Mouse (Mus musculus) neural tube, embryonic 10.5 days (tissue): ENCODE results near the gene Exoc3l2.
A peak's percentile ranks its signal among the peaks of the same experiment; 100 is the strongest.

Experiments used
- DNase-seq: peaks from one replicate; pipeline ENCODE4 v3.0.0-alpha.2; 2017; ENCODE audit warnings: low spot score; ENCODE audit errors: extremely low spot score

Exoc3l2 gene

GRCm38 (mm10) chr7:19456628-19457027, 6.5 kb upstream of the Exoc3l2 start:
- no peak for DNase-seq

- peak; percentile 48 for DNase-seq
Measured at GRCm38 (mm10) chr7:19457414-19458071, 5.6 kb upstream of the Exoc3l2 start.

- DNase-seq, result peak; percentile 78
Measured at GRCm38 (mm10) chr7:19458072-19458486, 5.1 kb upstream of the Exoc3l2 start.

- peak; percentile 89 for DNase-seq
Measured at GRCm38 (mm10) chr7:19458591-19459111, 4.5 kb upstream of the Exoc3l2 start, which contains the start of gene Mark4. Gene Mark4, minus strand, starts transcription at chr7:19458821.

GRCm38 (mm10) chr7:19459144-19459870, 3.8 kb upstream of the Exoc3l2 start:
- no peak for DNase-seq

GRCm38 (mm10) chr7:19460500-19460899, 2.6 kb upstream of the Exoc3l2 start:
- no peak for DNase-seq

- DNase-seq, result peak; percentile 88
Measured at GRCm38 (mm10) chr7:19461488-19461887, 1.6 kb upstream of the Exoc3l2 start.

- DNase-seq, result no peak
Measured at GRCm38 (mm10) chr7:19462443-19462842, 688 bp upstream of the Exoc3l2 start.

GRCm38 (mm10) chr7:19464367-19465307, 1.5 kb downstream of the Exoc3l2 start:
- no peak for DNase-seq

GRCm38 (mm10) chr7:19466602-19467145, 3.5 kb downstream of the Exoc3l2 start:
- DNase-seq, result no peak

GRCm38 (mm10) chr7:19467638-19468037, 4.5 kb downstream of the Exoc3l2 start:
- no peak for DNase-seq

- DNase-seq, result no peak
Measured at GRCm38 (mm10) chr7:19468279-19468678, 5.1 kb downstream of the Exoc3l2 start.

- no peak for DNase-seq
Measured at GRCm38 (mm10) chr7:19469404-19469803, 6.3 kb downstream of the Exoc3l2 start.

GRCm38 (mm10) chr7:19470308-19470707, 7.2 kb downstream of the Exoc3l2 start:
- no peak for DNase-seq

- DNase-seq, result no peak
Measured at GRCm38 (mm10) chr7:19472403-19472802, 9.3 kb downstream of the Exoc3l2 start.

- peak; percentile 77 for DNase-seq
Measured at GRCm38 (mm10) chr7:19473875-19474443, 10.8 kb downstream of the Exoc3l2 start.

GRCm38 (mm10) chr7:19477084-19477483, 14.0 kb downstream of the Exoc3l2 start:
- no peak for DNase-seq

GRCm38 (mm10) chr7:19477624-19478384, 14.7 kb downstream of the Exoc3l2 start:
- no peak for DNase-seq

- no peak for DNase-seq
Measured at GRCm38 (mm10) chr7:19483281-19483680, 20.1 kb downstream of the Exoc3l2 start.

- DNase-seq, result no peak
Measured at GRCm38 (mm10) chr7:19485488-19485887, 22.4 kb downstream of the Exoc3l2 start.
